Mouse (Mus musculus) kidney, adult 2 months (tissue): Measurements from ENCODE around the gene Suz12.

Experiments
- CTCF ChIP-seq: fragments of 200-500 bp; conservative IDR thresholded peaks from 2 replicates; pipeline ENCODE4 v1.5.1; 2011; ENCODE audit warnings: low read depth, mild to moderate bottlenecking, control low read depth, low read length, moderate library complexity, mixed read lengths; ENCODE audit not compliant: insufficient read depth, insufficient read length
- POLR2A ChIP-seq: fragments of 200-500 bp; IDR thresholded peaks from one replicate; pipeline ENCODE4 v1.6.1; 2011; ENCODE audit warnings: low read depth, low read length, control low read depth

DNA sequence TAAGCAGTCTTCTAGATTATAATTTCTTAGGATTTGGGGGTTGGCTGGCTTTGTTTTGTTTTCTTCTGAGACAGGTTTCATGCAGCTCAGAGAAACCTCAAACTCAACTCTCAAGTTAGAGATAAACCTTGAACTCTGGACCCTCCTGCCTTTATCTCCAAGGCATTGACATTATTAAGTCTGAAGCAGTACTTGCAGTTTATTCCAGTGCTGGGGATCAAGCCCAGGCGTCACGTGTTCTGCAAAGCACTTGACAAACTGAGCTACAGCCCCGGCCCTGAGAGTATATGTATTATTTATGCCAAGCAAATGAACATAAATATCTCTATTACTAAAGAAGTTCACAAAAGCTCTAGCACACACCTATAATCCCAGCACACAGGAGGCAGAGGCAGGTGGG, 45.6 kb upstream of the Suz12 start:
- TF ChIP-seq POLR2A, result no peak
- no peak for TF ChIP-seq CTCF
